Mouse (Mus musculus) heart, embryonic 12.5 days (tissue): ENCODE data around the gene Tmem132b. TPM values are rescaled to one million over a fixed set of nuclear protein-coding genes. Genes with fewer than 3 reads are reported as not detected.

Experiments
- polyA plus RNA-seq: library from polyadenylated mRNA; unstranded; fragments of >200 nt; fragmentation: Nextera tagmentation; extraction: Ambion mirVana; gene quantifications from 2 replicates; pipeline ENCODE4 v1.2.1, GENCODE M21; 2016

Gene Tmem132b
- polyA plus RNA-seq, 1 experiment from 2014 or later = not detected

Other genes starting within 250 kb of the Tmem132b start
- gene Scarb1, start 190.7 kb upstream of the Tmem132b start, polyA plus RNA-seq = 74.3 and 75.2 TPM in 2 replicates
- gene Gm10382, start 142.5 kb upstream of the Tmem132b start, polyA plus RNA-seq = 0.28 and 0.67 TPM in 2 replicates
- gene Ubc, start 141.6 kb upstream of the Tmem132b start, polyA plus RNA-seq = 840 and 852 TPM in 2 replicates
- 11.0 and 11.4 TPM in 2 replicates for gene Dhx37, start 97.7 kb upstream of the Tmem132b start, polyA plus RNA-seq
- gene Bri3bp, start 90.2 kb upstream of the Tmem132b start, polyA plus RNA-seq = 41.8 and 49.3 TPM in 2 replicates
- gene Aacs, start 56.0 kb upstream of the Tmem132b start, polyA plus RNA-seq = 16.1 and 17.2 TPM in 2 replicates